Mouse (Mus musculus): ENCODE measurements around the gene Tmem38a. TPM values are rescaled to one million over a fixed set of nuclear protein-coding genes. Genes with fewer than 3 reads are reported as not detected.

Tmem38a gene
- total and polyA plus RNA-seq, 3 experiments: 0.92 to 3.0 TPM; not detected in 1

- no peak for DNase-seq (ENCODE audit: low read depth, low spot score)
- H3K4me1 ChIP-seq (ENCODE audit: control insufficient read depth in 1 of 2, insufficient read depth in 2 of 2, low read length in 2 of 2): peaks cover 9 to 15% of the 10 kb centered on the region in 2 experiments
- H3K27ac ChIP-seq (ENCODE audit: control insufficient read depth, low read depth, low read length): no peak overlapping the region
Measured at GRCm38 (mm10) chr8:72555770-72556169, 16.1 kb upstream of the Tmem38a start.

GRCm38 (mm10) chr8:72561111-72561689 is 10.7 kb upstream of the Tmem38a start:
- Histone ChIP-seq H3K4me3 (ENCODE audit: control insufficient read depth in 1 of 2, insufficient read depth in 1 of 2, low read depth in 2 of 2, low read length in 2 of 2) (no peak overlapping the region), H3K36me3 (ENCODE audit: control insufficient read depth in 1 of 2, insufficient read depth in 2 of 2, low read length in 2 of 2) (no peaks in the 10 kb centered on the region; a peak in 1 of 4 replicates), H3K9ac (ENCODE audit: control insufficient read depth, low read depth, low read length, poor library complexity, severe bottlenecking) (no peak overlapping the region), H3K4me1 (ENCODE audit: control insufficient read depth in 1 of 2, insufficient read depth in 2 of 2, low read length in 2 of 2) (no peaks in the 10 kb centered on the region), H3K27ac (ENCODE audit: control insufficient read depth, low read depth, low read length) (no peak overlapping the region), H3K9me3 (replicated peaks; ENCODE audit: insufficient read depth, low read length) (no peaks in the 10 kb centered on the region), H3K27me3 (ENCODE audit: control insufficient read depth in 1 of 2, insufficient read depth in 2 of 2, low read length in 2 of 2) (no peaks in the 10 kb centered on the region), H3K79me2 (ENCODE audit: control insufficient read depth, insufficient read depth, low read length, poor library complexity) (no peaks in the 10 kb centered on the region)
- no peak for DNase-seq (ENCODE audit: low read depth, low spot score)
- TF ChIP-seq ZMIZ1 (IDR thresholded peaks at IDR 0.05; ENCODE audit: low read depth, low read length) (no peak), GATA1 (IDR thresholded peaks at IDR 0.05; ENCODE audit: low read depth, low read length) (no peak), MAZ (IDR thresholded peaks at IDR 0.05; ENCODE audit: low read depth, low read length) (no peak), ZNF384 (IDR thresholded peaks at IDR 0.05; ENCODE audit: low read depth, low read length) (no peak), MAFK (IDR thresholded peaks at IDR 0.05; ENCODE audit: borderline replicate concordance, low read depth, low read length) (no peak), EP300 (IDR thresholded peaks at IDR 0.05; ENCODE audit: low read depth in 1 of 2, low read length in 2 of 2) (no peak)

More at GRCm38 (mm10) chr8:72555770-72556169, 16.1 kb upstream of the Tmem38a start:
- Histone ChIP-seq H3K4me3 (ENCODE audit: control insufficient read depth in 1 of 2, insufficient read depth in 1 of 2, low read depth in 2 of 2, low read length in 2 of 2) (no peak overlapping the region), H3K79me2 (ENCODE audit: control insufficient read depth, insufficient read depth, low read length, poor library complexity) (no peaks in the 10 kb centered on the region), H3K27me3 (ENCODE audit: control insufficient read depth in 1 of 2, insufficient read depth in 2 of 2, low read length in 2 of 2) (no peaks in the 10 kb centered on the region), H3K9ac (ENCODE audit: control insufficient read depth, low read depth, low read length, poor library complexity, severe bottlenecking) (no peak overlapping the region), H3K36me3 (ENCODE audit: control insufficient read depth in 1 of 2, insufficient read depth in 2 of 2, low read length in 2 of 2) (peaks cover 0 to 14% of the 10 kb centered on the region in 2 experiments; a peak in 2 of 4 replicates), H3K9me3 (replicated peaks; ENCODE audit: insufficient read depth, low read length) (no peaks in the 10 kb centered on the region)
- TF ChIP-seq MYC (IDR thresholded peaks at IDR 0.05; ENCODE audit: low read depth, low read length) (no peak), SIN3A (IDR thresholded peaks at IDR 0.05; ENCODE audit: low read length) (no peak), CHD1 (IDR thresholded peaks at IDR 0.05; ENCODE audit: low read depth, low read length) (no peak), POLR2A (IDR thresholded peaks at IDR 0.05; ENCODE audit: control insufficient read depth in 1 of 2, insufficient read depth in 1 of 2, low read depth in 1 of 2, low read length in 2 of 2, poor library complexity in 1 of 2) (no peak), MAFK (IDR thresholded peaks at IDR 0.05; ENCODE audit: borderline replicate concordance, low read depth, low read length) (no peak), ZMIZ1 (IDR thresholded peaks at IDR 0.05; ENCODE audit: low read depth, low read length) (no peak), KAT2A (conservative IDR thresholded peaks at IDR 0.05; ENCODE audit: low read depth, low read length) (no peak), USF1 (IDR thresholded peaks at IDR 0.05; ENCODE audit: low read depth, low read length) (no peak)

DNA sequence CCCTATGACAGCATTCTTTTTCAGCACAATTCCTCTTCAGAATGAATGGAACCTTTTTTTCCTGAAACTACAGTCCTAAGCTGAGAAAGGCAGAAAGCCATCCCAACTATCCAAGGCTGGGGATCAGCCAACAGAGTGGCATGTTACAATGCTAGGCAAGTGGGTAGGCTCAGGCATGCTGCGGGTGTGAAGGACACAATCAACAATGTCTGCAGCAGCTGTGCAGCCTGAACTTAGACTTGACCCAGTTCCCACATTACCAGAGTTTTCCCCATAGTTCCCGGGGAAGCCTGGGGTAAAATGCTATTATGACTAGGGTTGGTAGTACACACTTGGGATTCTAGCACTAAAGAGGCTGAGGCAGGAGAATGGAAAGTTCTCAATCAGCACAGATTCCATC is 5.9 kb upstream of the Tmem38a start:
- H3K27me3 ChIP-seq (ENCODE audit: control insufficient read depth in 1 of 2, insufficient read depth in 2 of 2, low read length in 2 of 2): no peaks in the 10 kb centered on the region
- TF ChIP-seq UBTF (IDR thresholded peaks at IDR 0.05; ENCODE audit: borderline replicate concordance, insufficient read depth, low read depth, low read length) (no peak), POLR2A (IDR thresholded peaks at IDR 0.05; ENCODE audit: control insufficient read depth in 1 of 2, insufficient read depth in 1 of 2, low read depth in 1 of 2, low read length in 2 of 2, poor library complexity in 1 of 2) (no peak), POLR2AphosphoS5 (IDR thresholded peaks at IDR 0.05; ENCODE audit: borderline replicate concordance, low read depth, low read length) (no peak)
- H3K9me3 ChIP-seq (replicated peaks; ENCODE audit: insufficient read depth, low read length): no peaks in the 10 kb centered on the region
- peaks cover 0 to 7% of the 10 kb centered on the region in 2 experiments; a peak in 3 of 4 replicates for H3K4me1 ChIP-seq (ENCODE audit: control insufficient read depth in 1 of 2, insufficient read depth in 2 of 2, low read length in 2 of 2)
- no peak for DNase-seq (ENCODE audit: low read depth, low spot score)
- peaks cover 4% of the 10 kb centered on the region for H3K79me2 ChIP-seq (ENCODE audit: control insufficient read depth, insufficient read depth, low read length, poor library complexity)
- H3K9ac ChIP-seq (ENCODE audit: control insufficient read depth, low read depth, low read length, poor library complexity, severe bottlenecking): no peak overlapping the region
- no peak overlapping the region for H3K4me3 ChIP-seq (ENCODE audit: control insufficient read depth in 1 of 2, insufficient read depth in 1 of 2, low read depth in 2 of 2, low read length in 2 of 2)
- no peak overlapping the region for H3K27ac ChIP-seq (ENCODE audit: control insufficient read depth, low read depth, low read length)
- no peaks in the 10 kb centered on the region; a peak in 3 of 4 replicates for H3K36me3 ChIP-seq (ENCODE audit: control insufficient read depth in 1 of 2, insufficient read depth in 2 of 2, low read length in 2 of 2)

All from MEL (cell line).